Mouse (Mus musculus) frontal cortex, adult (tissue): Measurements from ENCODE around the gene 6430628N08Rik.

Experiments
- ATAC-seq: cut with Nextera tagmentation; 2 replicates; pipeline ENCODE4 v1.9.2; 2017; ENCODE audit warnings: mild to moderate bottlenecking, moderate library complexity, mixed read lengths; ENCODE audit not compliant: low TSS enrichment

The 6430628N08Rik gene

GRCm38 (mm10) chr4:115885846-115886245, 4.6 kb upstream of the 6430628N08Rik start:
- peak; percentile 59; the same call in 1 of the 2 replicates for ATAC-seq

- no peak for ATAC-seq
These were observed 3.6 kb upstream of the 6430628N08Rik start for GRCm38 (mm10) chr4:115886875-115887274.

- no peak for ATAC-seq
These were observed 399 bp upstream of the 6430628N08Rik start for GRCm38 (mm10) chr4:115890066-115890465.

- no peak; the same call in 1 of the 2 replicates for ATAC-seq
These were observed 3.8 kb downstream of the 6430628N08Rik start for GRCm38 (mm10) chr4:115894281-115894680.

- peak; percentile 71 for ATAC-seq
These were observed 7.6 kb downstream of the 6430628N08Rik start for GRCm38 (mm10) chr4:115897901-115898631.

GRCm38 (mm10) chr4:115902816-115903215, 12.4 kb downstream of the 6430628N08Rik start:
- ATAC-seq = peak; percentile 80

GRCm38 (mm10) chr4:115904375-115904774, 13.9 kb downstream of the 6430628N08Rik start:
- ATAC-seq = no peak

- ATAC-seq = no peak
These were observed 15.2 kb downstream of the 6430628N08Rik start for GRCm38 (mm10) chr4:115905701-115906100.

GRCm38 (mm10) chr4:115906791-115907190, 16.3 kb downstream of the 6430628N08Rik start:
- ATAC-seq = no peak

GRCm38 (mm10) chr4:115907994-115908393, 17.5 kb downstream of the 6430628N08Rik start:
- ATAC-seq = no peak

GRCm38 (mm10) chr4:115908641-115909040, 18.2 kb downstream of the 6430628N08Rik start:
- ATAC-seq = peak; percentile 38; the same call in 1 of the 2 replicates

- ATAC-seq = no peak
These were observed 21.1 kb downstream of the 6430628N08Rik start for GRCm38 (mm10) chr4:115911586-115911985.

- no peak for ATAC-seq
These were observed 29.4 kb downstream of the 6430628N08Rik start for GRCm38 (mm10) chr4:115919911-115920310.

- ATAC-seq = no peak
These were observed 32.2 kb downstream of the 6430628N08Rik start for GRCm38 (mm10) chr4:115922688-115923087.

- no peak; the same call in 1 of the 2 replicates for ATAC-seq
These were observed 32.9 kb downstream of the 6430628N08Rik start for GRCm38 (mm10) chr4:115923262-115923880.

GRCm38 (mm10) chr4:115927637-115928036, 37.2 kb downstream of the 6430628N08Rik start:
- no peak for ATAC-seq

- no peak for ATAC-seq
These were observed 41.2 kb downstream of the 6430628N08Rik start for GRCm38 (mm10) chr4:115931556-115932088.

GRCm38 (mm10) chr4:115935835-115936581, 45.5 kb downstream of the 6430628N08Rik start:
- ATAC-seq = no peak

GRCm38 (mm10) chr4:115936646-115937045, 46.2 kb downstream of the 6430628N08Rik start:
- ATAC-seq = no peak

GRCm38 (mm10) chr4:115937061-115937976, 46.9 kb downstream of the 6430628N08Rik start:
- no peak for ATAC-seq
